Mouse (Mus musculus) lung, adult 2 months (tissue): Measurements from ENCODE around the gene Hsp90aa1.

Source experiments
- CTCF ChIP-seq: fragments of 200-500 bp; IDR thresholded peaks from 2 replicates; pipeline ENCODE4 v1.5.1; 2011; ENCODE audit warnings: mild to moderate bottlenecking, low read length, control low read depth; ENCODE audit not compliant: insufficient read depth
- POLR2A ChIP-seq: fragments of 200-500 bp; IDR thresholded peaks from 2 replicates; pipeline ENCODE4 v1.6.1; 2011; ENCODE audit warnings: low read depth, mild to moderate bottlenecking, control low read depth, low read length, borderline replicate concordance; ENCODE audit errors: extremely low read depth

- TF ChIP-seq CTCF, result no peak
- TF ChIP-seq POLR2A, result no peak
These were observed 8.7 kb upstream of the Hsp90aa1 start for GRCm38 (mm10) chr12:110711270-110711669.
